Mouse (Mus musculus): ENCODE measurements around the gene Rnf13.
"Not testable (repeated sequence)": the region's sequence is repeated elsewhere in the genome, so short reads cannot be mapped to it uniquely, and the experiment has no call there.

Gene Rnf13

DNA sequence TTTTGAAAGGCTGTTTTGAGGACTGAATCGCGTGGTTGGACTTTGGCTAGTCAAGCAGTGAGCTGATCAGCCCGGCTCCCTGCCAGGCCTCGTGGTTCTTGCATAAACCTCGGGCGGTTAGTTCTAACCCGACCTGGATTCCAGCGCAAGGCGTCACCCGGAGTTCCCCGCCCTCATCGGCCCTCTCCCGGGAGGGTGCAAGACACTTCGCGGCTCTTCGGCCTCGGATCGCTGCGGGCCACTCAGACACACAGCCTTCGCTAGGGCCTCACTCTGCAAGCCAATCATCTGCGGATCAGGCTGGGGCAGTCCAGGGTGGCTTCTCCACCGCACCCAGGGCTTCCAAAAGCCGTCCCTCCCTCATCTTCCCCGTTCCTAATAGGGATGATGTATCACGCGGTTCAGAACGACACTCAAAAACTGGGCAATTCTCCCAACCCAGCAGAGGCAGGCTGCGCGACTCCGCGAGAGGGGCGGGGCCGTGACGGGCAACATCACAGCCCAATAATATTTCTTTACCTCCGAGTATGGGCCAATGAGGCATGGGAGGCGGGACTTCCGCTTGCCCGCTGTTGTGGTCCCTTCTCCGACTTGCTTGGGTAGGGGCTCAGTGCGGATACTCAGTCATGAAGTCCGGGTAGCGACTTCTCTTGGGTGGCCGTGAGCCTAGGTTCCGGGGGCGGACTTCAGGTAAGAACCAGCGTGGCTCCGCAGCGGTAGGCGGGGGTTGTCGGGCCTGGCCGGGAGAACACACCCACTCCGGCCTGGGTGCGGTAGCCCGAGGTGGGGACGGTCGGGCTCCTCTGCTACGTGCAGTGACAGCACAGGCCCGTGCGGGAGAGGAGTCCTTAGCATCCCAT lies at the start of gene Rnf13:
Gene Rnf13 (plus strand): TSS at position 552 of the 860 bp plus-strand sequence.
- peak; percentile 96 for DNase-seq

DNA sequence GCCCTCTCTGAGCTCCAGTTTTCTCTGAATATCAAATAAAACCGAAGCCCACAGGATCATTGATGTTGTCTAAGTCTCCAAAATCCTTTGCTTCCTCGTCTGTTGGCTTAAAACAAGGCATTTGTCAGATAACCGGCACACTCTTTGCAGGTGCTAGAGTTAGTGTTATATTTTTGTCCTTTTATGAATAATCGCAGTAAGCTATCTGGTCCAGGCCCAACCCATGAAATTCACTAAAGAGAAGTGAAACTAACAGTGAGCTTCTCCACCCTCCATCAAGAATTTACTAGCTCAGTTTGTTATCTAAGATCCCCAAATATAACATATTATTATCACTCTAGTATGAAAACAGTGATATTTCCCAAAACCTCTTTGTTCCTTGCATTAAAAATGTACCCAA lies 44.1 kb upstream of the Rnf13 start:
- DNase-seq, result no peak

DNA sequence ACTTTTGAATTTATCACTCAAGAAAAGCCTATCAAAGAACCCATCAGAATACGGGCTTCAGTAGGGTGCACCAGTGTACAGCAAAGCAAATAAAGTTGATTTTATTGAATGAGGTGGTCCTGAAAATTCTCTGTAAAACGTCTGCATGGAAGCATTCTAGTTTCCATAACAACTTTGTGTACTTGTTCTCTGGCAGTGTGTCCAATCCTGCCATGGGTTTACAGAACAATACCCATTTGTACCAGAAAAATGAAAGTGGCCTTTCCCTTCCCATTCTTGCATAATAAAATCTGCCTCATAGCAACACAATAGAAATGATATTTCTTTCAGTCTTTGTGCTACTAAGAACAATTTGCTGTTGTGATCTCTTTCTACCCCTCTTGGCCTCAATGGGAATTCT lies 43.1 kb upstream of the Rnf13 start, which contains the start of gene Ankub1:
Gene Ankub1 (minus strand): TSS at position 81 of the 400 bp plus-strand sequence.
- DNase-seq, result no peak

DNA sequence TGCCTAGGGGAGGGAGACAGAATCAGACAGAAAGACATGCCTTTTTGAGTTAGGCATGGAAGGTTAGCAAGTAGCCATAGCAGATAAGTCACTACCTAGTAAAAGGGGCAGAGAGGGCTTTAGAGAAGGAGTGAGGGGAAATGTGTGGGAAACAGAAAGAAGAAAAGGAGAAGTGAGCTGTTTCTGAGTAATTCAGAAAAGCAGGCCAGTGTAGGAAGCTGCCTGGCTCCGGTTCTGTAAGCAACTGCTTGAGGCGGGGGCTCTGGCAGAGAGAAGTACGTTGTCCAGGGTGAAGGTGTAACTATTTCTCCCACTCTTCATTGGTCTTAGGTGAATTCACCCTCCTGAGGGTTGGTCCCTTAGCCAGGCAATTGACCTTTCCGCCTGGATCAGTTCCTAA lies 39.6 kb upstream of the Rnf13 start:
- DNase-seq, result no peak

DNA sequence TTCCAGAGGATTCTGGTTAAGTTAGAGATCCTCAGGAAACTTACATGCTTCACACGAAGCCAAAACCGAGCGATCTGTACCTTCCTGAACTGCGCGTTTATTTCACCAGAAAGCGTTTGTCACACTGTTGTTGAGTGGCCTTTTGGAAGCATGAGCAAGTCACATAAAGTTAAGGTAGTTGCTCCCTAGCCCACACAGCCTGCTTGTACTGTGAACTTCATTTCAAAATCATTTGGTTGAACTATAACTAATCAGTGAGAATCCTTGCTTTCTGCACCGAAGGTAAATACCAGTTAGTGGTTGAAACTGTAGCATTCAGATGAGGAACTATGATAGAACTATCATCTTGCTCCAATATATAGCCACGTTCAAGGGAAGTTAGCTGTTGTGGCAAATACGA lies 39.1 kb upstream of the Rnf13 start:
- DNase-seq, result no peak

DNA sequence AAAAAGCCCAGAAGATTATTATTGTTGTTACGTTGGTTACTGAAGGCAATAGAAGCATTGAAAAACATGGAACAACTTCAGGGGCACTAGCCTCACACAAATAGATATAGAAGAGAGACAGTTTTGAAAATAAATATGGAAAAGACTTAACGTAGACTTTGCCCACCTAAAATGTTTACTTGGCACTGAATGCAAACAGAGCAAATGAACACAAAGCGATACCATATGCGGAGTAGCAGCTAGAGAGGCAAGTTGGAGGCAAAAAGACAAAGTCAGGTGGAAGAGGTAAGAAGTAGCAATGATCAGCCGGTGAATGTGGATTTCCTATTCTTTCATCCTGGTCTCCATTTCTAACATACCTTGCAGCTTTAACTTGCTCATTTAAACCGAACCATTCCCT lies 21.7 kb upstream of the Rnf13 start:
- DNase-seq, result no peak

DNA sequence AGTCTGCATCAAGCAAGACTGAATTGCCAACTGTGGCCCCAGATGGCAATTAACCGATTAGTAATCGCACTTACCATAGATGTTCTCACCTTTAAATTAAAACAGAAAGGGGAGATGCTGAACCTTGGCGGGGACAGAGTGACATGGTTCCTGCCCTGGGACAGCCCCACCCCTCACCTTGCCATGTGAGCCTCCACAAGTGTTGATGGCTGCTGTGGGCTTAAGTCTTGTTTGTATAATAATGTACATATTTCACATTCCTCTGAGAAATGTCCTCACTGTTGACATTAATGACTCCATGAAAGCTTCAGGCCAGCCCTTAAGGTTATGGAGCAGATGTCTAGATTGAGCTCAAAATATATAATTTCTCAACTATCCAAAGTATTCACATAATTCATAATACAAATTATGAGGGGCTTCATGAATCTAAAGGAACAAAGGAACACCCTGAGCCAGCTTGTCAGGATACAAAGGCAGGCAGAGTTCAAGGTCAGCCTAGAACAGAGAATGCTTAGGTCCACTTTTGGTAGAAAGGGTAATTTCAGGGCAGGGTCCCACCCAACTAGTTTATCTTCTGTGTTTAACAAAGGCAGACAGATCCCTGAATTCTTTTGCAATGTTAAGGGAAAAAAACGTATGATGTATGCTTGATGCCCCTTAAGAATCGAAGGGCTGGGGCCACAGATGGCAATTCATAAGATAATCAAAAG lies 3.5 kb upstream of the Rnf13 start:
- DNase-seq, result no peak

DNA sequence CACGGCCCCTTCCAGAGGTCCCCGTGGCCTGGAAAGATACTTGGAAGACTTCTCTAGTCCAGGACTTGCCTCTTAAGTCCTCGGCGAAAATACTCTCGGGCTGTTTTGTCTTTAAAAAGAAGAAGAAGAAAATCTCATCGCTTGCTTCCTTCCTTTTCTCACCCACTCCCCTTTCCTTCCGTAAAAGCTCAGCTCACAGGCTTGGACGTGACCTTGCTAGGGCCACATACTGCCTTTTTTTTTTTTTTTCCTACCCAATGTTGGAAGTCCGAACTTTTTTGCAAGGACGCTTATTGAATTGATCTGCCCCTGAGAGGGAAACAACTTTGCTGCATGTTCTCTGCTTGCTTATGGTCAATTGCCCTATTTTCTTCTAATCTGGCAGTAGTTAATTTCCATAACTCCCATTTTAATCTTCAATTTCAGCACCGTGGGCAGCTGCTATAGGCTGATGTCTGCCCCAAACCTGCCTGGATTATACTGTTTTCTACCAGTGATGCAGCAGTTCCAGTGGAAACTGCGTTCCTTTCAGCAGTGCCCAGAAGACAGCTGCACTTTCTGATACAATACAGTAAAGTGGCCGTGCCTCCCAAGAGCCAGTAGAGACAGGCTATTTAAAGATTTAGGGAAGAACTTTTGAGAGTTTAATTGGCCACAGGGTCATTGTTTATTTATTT lies 695 bp downstream of the Rnf13 start:
- peak; percentile 36 for DNase-seq

DNA sequence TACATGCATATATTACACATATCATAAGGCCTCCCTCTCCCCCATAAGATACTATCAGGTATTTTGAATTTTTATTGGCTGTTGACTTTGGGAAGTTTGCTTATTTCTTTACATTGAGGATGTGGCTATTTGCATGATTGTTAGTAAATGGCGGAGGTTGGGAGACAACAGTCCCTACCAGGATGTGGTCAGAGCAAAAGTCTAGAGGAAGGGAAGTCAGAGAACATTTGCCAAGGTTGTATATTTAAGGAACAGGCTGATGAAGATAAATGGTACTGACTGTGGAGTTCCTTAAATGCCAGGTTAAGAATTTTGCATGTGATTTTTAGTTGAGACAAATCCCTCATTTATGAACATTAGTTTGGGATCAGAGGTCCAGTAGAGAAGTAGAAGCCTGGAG lies 4.0 kb downstream of the Rnf13 start:
- DNase-seq, result no peak

DNA sequence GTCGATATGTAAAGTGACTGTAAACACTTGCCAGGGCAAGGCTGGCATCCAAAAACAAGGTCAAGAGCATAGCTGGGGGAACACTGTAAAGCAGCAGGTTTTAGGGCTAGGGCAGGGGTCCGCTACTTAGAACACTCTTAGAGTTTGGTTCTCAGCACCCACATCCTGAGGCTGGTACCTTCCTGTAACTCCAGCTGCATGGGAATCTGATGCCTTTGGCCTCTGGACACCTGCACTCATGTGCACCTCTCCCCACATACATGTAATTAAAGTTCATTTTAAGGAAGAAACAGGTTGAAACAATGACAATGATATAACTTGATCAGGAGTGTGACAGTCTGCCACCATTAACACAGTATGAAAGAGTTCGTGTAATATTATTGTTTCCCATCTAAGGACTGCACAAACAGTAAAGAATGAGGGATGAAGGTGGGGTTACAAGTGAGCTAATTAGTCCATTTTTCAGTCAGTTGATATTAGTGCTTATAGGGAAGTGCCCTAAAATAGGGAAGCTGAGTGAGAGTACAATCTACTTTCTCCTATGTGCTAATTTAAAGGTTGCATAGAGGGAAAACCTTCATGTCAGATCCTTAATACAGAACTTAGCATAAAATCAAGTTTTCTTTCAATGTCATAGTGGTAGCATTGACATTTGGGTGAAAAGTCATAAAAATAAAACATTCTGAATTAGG lies 12.9 kb downstream of the Rnf13 start:
- DNase-seq, result no peak

DNA sequence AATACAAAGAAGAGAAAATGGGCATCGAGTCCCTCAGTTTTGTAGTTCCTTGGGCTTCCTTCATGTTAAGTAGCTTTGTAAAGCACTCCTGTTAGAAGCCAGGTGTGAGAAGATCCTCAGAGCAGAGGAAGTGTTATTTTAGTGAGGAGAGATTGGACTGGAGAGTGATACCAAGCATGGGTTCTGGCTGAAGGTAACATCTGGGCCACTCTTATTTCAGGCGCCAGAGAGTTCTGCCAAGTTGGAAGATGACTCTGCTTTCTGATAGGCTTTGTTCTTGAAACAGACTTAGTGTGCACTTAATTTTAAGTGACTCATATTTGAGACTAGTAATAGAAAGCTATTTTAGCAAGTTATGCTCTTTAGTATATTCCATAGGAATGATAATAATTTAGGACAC lies 41.1 kb downstream of the Rnf13 start:
- DNase-seq, result no peak

DNA sequence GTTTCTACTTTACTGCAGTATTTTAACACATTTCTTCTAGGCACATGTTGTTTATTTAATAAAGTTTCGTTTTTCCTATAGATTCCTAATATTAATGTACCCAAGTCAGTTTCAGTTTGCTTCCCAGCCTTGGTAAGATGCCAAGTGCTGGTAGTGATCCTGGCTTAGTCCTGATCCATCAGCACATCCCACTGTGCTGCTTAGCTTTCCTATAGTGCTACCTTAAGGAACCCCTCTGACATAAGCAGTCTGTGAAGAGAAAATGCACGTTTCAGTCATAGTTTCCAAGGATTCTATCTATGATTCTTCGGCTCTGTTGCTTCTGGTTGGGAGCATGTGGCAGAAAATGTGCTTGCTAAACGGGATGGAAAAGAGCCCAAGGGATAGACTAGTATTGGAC lies 52.6 kb downstream of the Rnf13 start:
- no peak for DNase-seq

DNA sequence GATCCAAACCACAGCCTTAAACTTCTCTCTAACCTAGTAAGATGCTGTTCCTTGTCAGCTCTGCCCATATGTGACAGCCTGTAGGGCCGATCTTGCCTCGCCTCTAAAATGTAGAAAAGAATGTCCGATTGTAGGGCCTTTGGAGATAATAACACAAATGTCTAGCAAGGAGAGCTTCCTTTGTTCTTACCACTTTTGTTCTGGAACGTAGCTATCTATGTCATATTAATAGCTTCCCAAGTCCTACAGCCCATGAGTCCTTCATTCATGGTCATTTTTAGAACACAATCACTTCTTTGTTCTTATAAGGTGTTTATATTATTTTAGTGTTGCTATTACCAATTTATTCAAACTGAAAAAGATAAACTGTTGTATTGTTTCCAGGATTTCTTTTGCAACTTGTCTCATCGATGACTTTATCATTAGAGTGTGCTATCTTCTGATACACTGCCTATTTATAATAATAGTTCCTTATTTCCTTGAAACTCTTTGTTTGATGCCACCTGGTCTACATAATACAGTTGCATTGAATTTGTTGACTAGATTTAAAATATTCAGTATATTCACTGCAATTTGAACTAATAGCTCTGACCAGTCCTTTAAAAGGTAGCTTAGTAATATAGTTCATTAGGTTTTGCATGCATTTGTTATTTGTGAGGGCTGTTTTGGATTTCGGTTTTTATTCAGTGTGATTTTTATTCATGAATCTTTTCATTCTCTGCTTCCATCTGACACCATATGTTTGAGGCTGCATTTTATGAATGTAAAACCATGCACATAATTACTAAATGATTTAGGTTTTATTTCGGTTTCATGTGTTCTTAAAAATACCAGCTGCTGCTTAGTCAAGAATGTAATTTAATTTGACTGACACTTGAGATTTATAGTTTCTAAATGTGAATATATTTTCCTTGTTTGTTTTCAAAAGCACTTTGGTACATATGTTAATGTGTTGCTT lies 53.4 kb downstream of the Rnf13 start:
- DNase-seq, result no peak

DNA sequence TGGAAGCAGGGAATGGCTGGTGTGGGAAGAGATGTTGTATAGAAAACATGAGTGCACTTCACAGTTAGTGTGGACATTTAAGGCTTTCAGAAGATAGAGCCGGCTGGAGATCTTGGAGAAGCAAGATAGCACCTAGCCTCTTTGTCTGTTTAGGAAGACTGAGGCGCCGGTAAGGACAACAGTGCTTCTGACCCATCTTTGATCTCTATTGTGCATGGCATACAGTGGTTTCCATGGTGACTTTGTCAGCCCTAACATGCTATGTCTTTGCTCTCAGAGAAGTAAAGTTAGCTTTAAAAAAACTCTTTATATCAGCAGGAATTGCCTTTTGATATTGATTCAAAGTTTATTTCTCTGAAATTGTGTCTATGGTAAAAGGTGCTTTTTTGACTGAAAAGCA lies 55.2 kb downstream of the Rnf13 start:
- DNase-seq, result no peak

DNA sequence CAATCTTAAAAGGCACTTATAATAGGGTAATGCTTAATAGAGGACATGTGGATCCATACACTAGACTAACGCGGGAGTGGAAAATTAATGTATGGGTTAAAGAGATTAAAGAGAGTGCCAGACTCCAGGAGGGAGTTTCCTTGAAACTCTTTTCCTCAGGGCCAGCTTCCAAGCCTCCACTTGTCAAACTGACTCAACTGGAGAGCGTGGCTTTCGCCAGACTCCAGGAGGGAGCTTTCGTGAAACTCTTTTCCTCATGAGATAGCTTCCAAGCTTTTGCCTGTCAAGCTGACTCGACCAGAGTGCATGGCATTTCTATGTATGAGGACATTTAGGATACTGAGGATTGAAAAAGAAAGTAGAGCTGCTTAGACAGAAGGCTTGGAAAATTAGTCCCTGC lies 59.2 kb downstream of the Rnf13 start:
- not testable (repeated sequence) for DNase-seq

DNA sequence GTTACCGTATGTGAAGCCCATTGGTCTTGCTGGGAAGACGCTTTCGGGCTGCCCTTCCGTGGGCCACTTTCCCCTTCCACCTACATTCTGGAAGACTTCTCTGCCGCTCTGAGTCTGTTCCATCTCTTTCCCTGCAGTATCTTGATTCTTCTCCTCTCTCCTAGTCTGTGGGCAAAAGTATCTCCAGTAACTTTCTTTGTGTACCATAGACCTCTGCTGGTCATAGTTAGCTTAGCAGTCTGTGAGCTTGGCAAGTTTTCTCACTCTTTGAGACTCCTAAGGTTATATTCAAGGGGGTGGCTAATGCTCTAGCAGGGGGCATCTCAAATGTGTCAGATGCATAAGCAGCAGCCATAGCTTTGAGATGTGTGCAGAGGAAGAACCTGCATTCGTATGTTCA lies 79.6 kb downstream of the Rnf13 start:
- DNase-seq, result peak; percentile 25

DNA sequence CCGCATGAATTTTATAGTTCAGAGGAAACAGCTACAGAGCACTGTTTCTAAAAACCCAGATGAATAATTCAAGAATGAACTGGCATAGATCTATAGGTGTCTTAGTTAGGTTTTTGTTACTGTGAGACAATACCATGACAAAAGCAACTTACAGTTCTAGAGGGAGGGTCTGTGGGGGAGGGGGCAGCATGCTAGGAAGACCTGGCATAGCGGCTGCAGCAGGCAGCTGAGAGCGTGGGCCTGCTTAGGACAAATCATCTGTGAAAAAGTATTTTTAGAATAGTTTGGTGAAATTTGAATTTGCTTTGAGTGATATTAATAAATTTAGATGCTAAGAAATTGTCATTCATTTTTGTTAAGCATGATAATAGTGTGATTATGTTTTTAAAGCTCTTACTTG lies 90.0 kb downstream of the Rnf13 start:
- no peak for DNase-seq

DNA sequence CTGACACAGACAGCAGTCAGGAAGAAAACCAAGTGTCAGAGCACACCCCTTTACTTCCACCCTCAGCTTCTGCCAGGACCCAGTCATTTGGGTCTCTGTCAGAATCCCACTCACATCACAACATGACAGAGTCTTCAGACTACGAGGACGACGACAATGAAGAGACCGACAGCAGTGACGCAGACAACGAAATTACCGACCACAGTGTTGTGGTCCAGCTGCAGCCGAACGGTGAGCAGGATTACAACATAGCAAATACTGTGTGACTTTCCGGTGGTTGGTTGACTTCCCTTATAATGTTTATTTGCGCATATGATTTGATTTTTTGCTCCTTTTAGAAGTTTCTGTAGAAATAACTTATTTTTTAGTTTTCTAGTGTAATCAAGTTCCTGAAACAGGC lies 97.7 kb downstream of the Rnf13 start:
- no peak for DNase-seq

DNA sequence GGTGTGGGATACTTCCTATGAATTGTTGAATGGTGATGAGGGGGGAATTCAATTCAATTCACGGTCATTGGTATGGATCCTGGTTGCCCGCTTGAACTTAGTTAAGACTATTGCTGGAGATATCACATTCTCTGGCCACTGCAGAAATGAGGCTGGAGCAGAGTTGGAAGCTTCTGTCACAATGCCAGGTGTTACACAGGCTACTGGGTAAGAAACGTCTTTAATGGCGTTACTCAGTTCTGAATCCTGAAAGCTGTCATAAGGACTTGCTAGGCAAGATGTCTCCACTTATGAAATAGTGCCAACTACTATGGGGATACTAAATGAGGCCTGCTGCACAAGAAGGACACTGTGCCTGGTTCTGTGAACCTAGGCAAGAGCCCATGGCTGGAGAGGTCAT lies 101.0 kb downstream of the Rnf13 start:
- DNase-seq, result no peak

DNA sequence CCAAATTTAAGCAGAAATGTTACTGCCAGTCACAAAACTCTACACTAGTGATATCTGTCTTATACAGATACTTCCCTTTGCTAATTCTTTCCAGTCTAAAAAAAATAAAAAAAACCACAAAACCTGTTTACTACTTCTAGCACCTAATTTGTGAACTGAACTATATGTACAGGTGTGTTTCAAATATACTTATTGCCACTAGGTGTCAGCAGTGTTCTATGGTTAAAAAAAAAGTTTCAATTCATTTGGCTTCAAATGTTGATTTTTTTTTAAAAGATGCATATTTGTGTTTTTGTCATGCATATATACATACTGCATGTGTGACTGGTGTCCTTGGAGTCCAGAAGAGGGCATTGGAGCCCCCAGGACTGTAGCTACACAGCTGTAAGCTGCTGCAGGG lies 107.9 kb downstream of the Rnf13 start:
- peak; percentile 40 for DNase-seq

DNA sequence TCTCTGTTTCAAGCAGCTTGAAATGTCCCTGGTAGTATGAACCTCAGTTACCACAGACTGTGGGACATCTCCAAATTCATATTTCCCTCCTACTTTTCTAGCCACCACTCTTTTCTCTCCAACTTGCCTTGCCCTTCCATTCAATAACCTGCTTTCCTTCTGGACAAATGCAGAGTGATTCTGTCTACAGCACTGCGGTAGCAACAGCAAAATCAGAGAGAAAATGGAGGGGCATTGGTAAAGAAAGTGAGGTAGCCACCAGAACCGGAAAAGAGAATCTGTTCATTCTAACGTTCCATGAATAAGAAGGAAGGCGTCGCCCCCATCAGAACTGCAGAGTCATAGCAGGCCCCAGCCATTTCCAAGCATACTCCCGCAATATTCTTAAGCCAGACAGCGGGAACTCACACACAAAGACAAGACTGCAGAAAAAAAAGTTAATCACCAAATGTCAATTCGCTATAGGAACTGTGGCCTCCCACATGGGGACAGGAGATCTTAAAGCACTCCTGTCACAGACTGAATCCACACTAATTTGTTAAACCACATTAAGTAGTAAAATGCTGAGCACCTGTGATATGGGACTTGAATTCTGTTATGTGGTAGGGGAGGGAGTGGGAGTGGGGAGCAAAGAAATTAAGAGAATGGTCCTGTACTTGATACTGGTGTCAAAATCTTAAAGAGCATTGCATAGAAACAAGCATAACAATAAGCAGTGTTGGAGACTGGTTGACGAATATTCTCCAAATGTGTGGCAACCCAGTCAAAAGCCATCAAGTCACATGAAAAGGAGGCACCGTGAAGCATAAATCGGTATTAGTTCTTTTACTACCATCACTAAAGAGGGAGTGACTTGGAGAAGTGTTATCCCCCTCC lies 110.2 kb downstream of the Rnf13 start:
- peak; percentile 61 for DNase-seq

All from embryo, embryonic 11 days (tissue).